Mouse (Mus musculus): ENCODE measurements around the gene Rnf144a.

- TF ChIP-seq POLR2A (IDR thresholded peaks at IDR 0.05; ENCODE audit: extremely low read depth, insufficient read depth, low read length) (no peak), CTCF (IDR thresholded peaks at IDR 0.05; ENCODE audit: low read depth, low read length) (no peak)
Observed at GRCm38 (mm10) chr12:26387523-26387922, 27.5 kb downstream of the Rnf144a start.
